Mouse (Mus musculus): Measurements from ENCODE around the gene Olfr911-ps1. TPM values are rescaled to one million over a fixed set of nuclear protein-coding genes. Genes with fewer than 3 reads are reported as not detected.

The Olfr911-ps1 gene
- polyA plus RNA-seq (2017; shearing (Covaris generic)): not detected

DNA sequence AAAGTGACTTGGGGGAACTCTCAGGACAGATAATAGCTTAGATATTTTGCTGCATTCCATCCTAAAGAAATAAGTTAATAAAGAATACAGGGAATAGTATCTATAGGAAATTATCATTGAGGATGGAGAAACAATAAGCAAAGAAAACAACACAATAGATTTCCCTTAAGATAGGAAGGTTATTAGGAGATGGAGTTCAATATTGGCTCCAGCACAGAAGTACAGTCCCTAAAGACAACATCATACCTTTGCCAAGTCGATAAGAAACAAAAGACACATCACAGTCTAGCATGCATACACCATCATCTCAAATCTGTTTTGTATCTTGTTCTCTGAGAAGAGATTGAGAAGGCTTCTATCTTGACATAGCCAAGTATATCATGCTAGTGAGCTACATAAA is at the start of gene Olfr911-ps1:
TSS of gene Olfr911-ps1 (plus strand) at position 301 of the 400 bp plus-strand sequence.

DNA sequence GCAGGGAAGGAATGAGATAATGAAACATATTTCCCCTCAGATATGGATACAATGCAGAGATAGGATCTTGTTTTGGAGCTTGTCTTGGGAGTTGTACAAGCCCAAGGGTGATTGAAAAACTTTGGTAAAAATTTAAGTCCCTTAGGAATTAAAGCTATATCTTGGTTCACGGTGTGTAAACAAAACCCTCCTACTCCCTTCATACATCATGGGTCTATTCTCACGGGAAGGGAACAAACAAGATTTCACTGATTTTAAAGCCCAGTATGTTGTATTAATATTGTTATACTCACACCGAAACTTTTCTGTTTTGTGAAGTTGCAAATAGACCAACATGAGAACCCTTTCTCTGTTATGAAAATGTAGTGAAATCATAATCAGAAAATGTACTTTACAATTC is 34.6 kb upstream of the Olfr911-ps1 start, which contains the start of gene Olfr906:
TSS of gene Olfr906 (plus strand) at position 301 of the 400 bp plus-strand sequence.

DNA sequence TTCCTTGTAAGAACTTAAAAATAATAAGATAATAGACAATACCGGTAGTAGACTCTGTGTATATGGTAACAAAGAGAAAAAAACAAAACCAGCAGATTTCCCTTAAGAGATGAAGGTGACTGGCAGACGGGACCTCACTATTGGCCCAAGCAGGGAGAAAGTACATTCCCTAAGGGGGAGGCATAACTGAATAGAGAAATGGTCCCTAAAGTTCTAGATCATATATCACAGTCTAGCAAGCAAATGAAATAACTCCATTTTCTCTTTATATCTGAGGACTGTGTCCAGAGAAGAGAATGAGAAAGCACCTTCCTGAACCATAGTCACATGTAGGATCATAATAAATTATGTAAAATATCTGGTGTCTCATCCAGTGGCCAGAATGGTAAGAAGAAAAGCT is 25.9 kb upstream of the Olfr911-ps1 start, which contains the start of gene Olfr907:
TSS of gene Olfr907 (plus strand) at position 301 of the 400 bp plus-strand sequence.

DNA sequence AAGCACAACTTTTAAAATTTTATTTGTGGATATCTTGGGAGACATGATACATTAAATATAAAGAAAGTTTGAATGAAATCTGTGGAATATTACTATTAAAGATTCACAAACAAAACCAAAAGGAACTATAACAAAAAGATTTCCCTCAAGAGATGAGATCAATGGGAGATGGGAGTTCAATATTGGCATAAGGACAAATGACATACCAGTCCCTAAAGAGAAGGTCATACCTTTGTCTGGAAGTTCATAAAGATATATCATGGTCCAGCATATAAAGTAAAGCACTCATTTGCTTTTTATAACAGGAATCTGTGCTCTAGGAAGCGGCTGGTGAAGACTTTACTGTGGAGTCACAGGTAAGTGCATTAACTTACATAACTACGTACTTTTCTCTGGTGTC is 16.2 kb downstream of the Olfr911-ps1 start, which contains the start of gene Olfr910:
TSS of gene Olfr910 (plus strand) at position 301 of the 400 bp plus-strand sequence.

Other genes with a start within 250 kb of the Olfr911-ps1 start
- gene Olfr896-ps1, start 230.5 kb upstream of the Olfr911-ps1 start, polyA plus RNA-seq (2017; shearing (Covaris generic)): not detected
- gene Olfr25, start 192.5 kb upstream of the Olfr911-ps1 start, polyA plus RNA-seq (2017; shearing (Covaris generic)): 0.07 TPM
- 0.12 TPM for gene Olfr898, start 173.2 kb upstream of the Olfr911-ps1 start, polyA plus RNA-seq (2017; shearing (Covaris generic))
- gene Olfr250, start 154.7 kb upstream of the Olfr911-ps1 start, polyA plus RNA-seq (2017; shearing (Covaris generic)): 0.06 TPM
- gene Olfr251, start 144.5 kb upstream of the Olfr911-ps1 start, polyA plus RNA-seq (2017; shearing (Covaris generic)): 0.08 TPM
- 0.14 TPM for gene Olfr147, start 119.9 kb upstream of the Olfr911-ps1 start, polyA plus RNA-seq (2017; shearing (Covaris generic))
- not detected for gene Olfr901, start 92.1 kb upstream of the Olfr911-ps1 start, polyA plus RNA-seq (2017; shearing (Covaris generic))
- not detected for gene Olfr902, start 73.9 kb upstream of the Olfr911-ps1 start, polyA plus RNA-seq (2017; shearing (Covaris generic))
- gene Olfr904, start 58.4 kb upstream of the Olfr911-ps1 start, polyA plus RNA-seq (2017; shearing (Covaris generic)): 0.07 TPM
- 0.14 TPM for gene Olfr905, start 50.5 kb upstream of the Olfr911-ps1 start, polyA plus RNA-seq (2017; shearing (Covaris generic))
- not detected for gene Olfr906, start 34.5 kb upstream of the Olfr911-ps1 start, polyA plus RNA-seq (2017; shearing (Covaris generic))
- gene Olfr907, start 25.8 kb upstream of the Olfr911-ps1 start, polyA plus RNA-seq (2017; shearing (Covaris generic)): not detected
- gene Olfr910, start 16.3 kb downstream of the Olfr911-ps1 start, polyA plus RNA-seq (2017; shearing (Covaris generic)): not detected
- gene Olfr912, start 58.6 kb downstream of the Olfr911-ps1 start, polyA plus RNA-seq (2017; shearing (Covaris generic)): 0.08 TPM
- not detected for gene Olfr913, start 71.2 kb downstream of the Olfr911-ps1 start, polyA plus RNA-seq (2017; shearing (Covaris generic))
- gene Olfr914, start 83.5 kb downstream of the Olfr911-ps1 start, polyA plus RNA-seq (2017; shearing (Covaris generic)): not detected
- 0.08 TPM for gene Olfr916, start 138.3 kb downstream of the Olfr911-ps1 start, polyA plus RNA-seq (2017; shearing (Covaris generic))
- not detected for gene Olfr917, start 144.3 kb downstream of the Olfr911-ps1 start, polyA plus RNA-seq (2017; shearing (Covaris generic))
- gene Olfr918, start 153.0 kb downstream of the Olfr911-ps1 start, polyA plus RNA-seq (2017; shearing (Covaris generic)): not detected
- gene Olfr919, start 182.1 kb downstream of the Olfr911-ps1 start, polyA plus RNA-seq (2017; shearing (Covaris generic)): not detected
- gene Vwa5a, start 196.7 kb downstream of the Olfr911-ps1 start, polyA plus RNA-seq (2017; shearing (Covaris generic)): 40.3 TPM
- gene Olfr920, start 230.7 kb downstream of the Olfr911-ps1 start, polyA plus RNA-seq (2017; shearing (Covaris generic)): 0.10 TPM

Measured in CD4-positive, CD25-positive, alpha-beta regulatory T cell (primary cell).